Comparison of ENCODE assay signal across 8 mouse cellular contexts in the genomic region with DNA sequence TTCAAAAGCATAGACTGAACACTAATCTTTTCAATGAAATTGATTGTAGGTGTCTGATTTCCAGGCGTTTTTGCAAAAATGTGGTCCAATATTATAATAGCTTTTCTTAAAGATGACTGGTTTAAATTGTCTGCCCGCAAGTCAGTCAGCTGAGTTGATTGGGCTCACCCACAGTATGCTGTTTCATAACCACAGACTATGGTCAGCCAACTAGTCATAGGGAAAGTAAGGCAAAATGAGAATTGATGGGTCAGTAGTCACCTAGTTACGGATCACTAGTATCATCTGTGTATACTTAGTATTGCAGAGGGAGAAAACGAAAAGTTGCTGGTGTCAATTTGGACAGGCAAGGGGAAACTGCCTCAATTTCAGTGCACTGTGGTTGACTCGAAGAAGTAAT. TPM values are rescaled to one million over a fixed set of nuclear protein-coding genes. Genes with fewer than 3 reads are reported as not detected.
DNase-seq lines count a peak whose midpoint lies in the region; ATAC-seq and TF ChIP-seq lines count a peak whose summit lies in the region.

No protein-coding gene starts in this region.

- no peaks in the 10 kb centered on the region for H3K9me3 ChIP-seq in limb, embryonic 15.5 days
- H3K9me3 ChIP-seq in stomach, postnatal 0 days (ENCODE audit: control insufficient read depth, low read length), result no peaks in the 10 kb centered on the region

- H3K36me3 ChIP-seq in testis, adult 2 months (ENCODE audit: control insufficient read depth, insufficient read depth, low read length), result peaks cover 3% of the 10 kb centered on the region; the same call in 1 of the 2 replicates
- H3K36me3 ChIP-seq in limb, embryonic 15.5 days, result peaks cover 21% of the 10 kb centered on the region
- H3K36me3 ChIP-seq in stomach, postnatal 0 days (ENCODE audit: control insufficient read depth, insufficient read depth, low read length), result peaks cover 4% of the 10 kb centered on the region; the same call in 1 of the 2 replicates

- H3K9ac ChIP-seq in limb, embryonic 15.5 days, result 0 out of 2 replicates have a peak overlapping the region, but pooled peaks have one; percentile 71
- peak overlapping the region; percentile 92 for H3K9ac ChIP-seq in stomach, postnatal 0 days (ENCODE audit: low read length)

- intact Hi-C loops in left cerebral cortex, postnatal 25 days (cut with DNase I), result loop anchor here (2.0 kb wide), 2 partner anchors 55 to 259 kb away; a partner anchor contains a TSS

- TF ChIP-seq CTCF in testis, adult 2 months (IDR thresholded peaks at IDR 0.05; ENCODE audit: control insufficient read depth, insufficient read depth, insufficient replicate concordance, low read depth, low read length), result no peak
- TF ChIP-seq CTCF in stomach, postnatal 0 days (IDR thresholded peaks at IDR 0.05; ENCODE audit: low read depth), result no peak

- peaks cover 3% of the 10 kb centered on the region; the same call in 1 of the 2 replicates for H3K4me1 ChIP-seq in testis, adult 2 months (ENCODE audit: control insufficient read depth, insufficient read depth, low read length)
- H3K4me1 ChIP-seq in limb, embryonic 15.5 days, result peaks cover 17% of the 10 kb centered on the region
- H3K4me1 ChIP-seq in stomach, postnatal 0 days (replicated peaks; ENCODE audit: control insufficient read depth, insufficient read depth), result no peaks in the 10 kb centered on the region

- no peak for TF ChIP-seq POLR2A in testis, adult 2 months (IDR thresholded peaks at IDR 0.05; ENCODE audit: control insufficient read depth, low read depth, low read length)

- H3K27ac ChIP-seq in testis, adult 2 months (ENCODE audit: control insufficient read depth, insufficient read depth, low read depth, low read length), result peak overlapping the region; percentile 95
- H3K27ac ChIP-seq in limb, embryonic 15.5 days, result no peak overlapping the region; the same call in 1 of the 2 replicates
- 0 out of 2 replicates have a peak overlapping the region, but pooled peaks have one; percentile 18 for H3K27ac ChIP-seq in stomach, postnatal 0 days (replicated peaks)

- WGBS in limb, embryonic 15.5 days, result 67% methylated on average over 5 of the region's 5 CpGs
- 66% methylated on average over 5 of the region's 5 CpGs for WGBS in stomach, postnatal 0 days

- peak; percentile 11 for DNase-seq in embryo, embryonic 10 days (ENCODE audit: low spot score)
- no peak for DNase-seq in embryo, embryonic 9.5 days (ENCODE audit: extremely low spot score)
- DNase-seq in testis, postnatal 10 days (ENCODE audit: low spot score), result no peak
- no peak for DNase-seq in stomach, postnatal 0 days (ENCODE audit: low spot score)
- no peak for DNase-seq in left cerebral cortex, postnatal 25 days (ENCODE audit: low spot score in 2 of 2)

- peak overlapping the region; percentile 76 for H3K4me2 ChIP-seq in limb, embryonic 15.5 days
- H3K4me2 ChIP-seq in stomach, postnatal 0 days (replicated peaks; ENCODE audit: low read depth), result peak overlapping the region; percentile 82

- no peak for TF ChIP-seq EP300 in stomach, postnatal 0 days (optimal IDR thresholded peaks at IDR 0.05)

- no peak for ATAC-seq in limb, embryonic 15.5 days (ENCODE audit: insufficient number of reproducible peaks, low FRiP score, low TSS enrichment, low read depth)
- no peak for ATAC-seq in stomach, postnatal 0 days (ENCODE audit: low FRiP score, low TSS enrichment)
- no peak for ATAC-seq in granulocyte monocyte progenitor cell, adult 5-6 weeks (replicated peaks; ENCODE audit: poor library complexity, severe bottlenecking)

- H3K4me3 ChIP-seq in testis, adult 2 months (ENCODE audit: control insufficient read depth, low read depth, low read length), result peak overlapping the region; percentile 98; the same call in 1 of the 2 replicates
- H3K4me3 ChIP-seq in limb, embryonic 15.5 days, result peak overlapping the region; percentile 96
- H3K4me3 ChIP-seq in stomach, postnatal 0 days (ENCODE audit: low read depth, low read length), result peak overlapping the region; percentile 88; the same call in 1 of the 2 replicates

- no peaks in the 10 kb centered on the region for H3K27me3 ChIP-seq in testis, adult 2 months (ENCODE audit: control insufficient read depth, insufficient read depth, low read length)
- no peaks in the 10 kb centered on the region for H3K27me3 ChIP-seq in limb, embryonic 15.5 days
- no peaks in the 10 kb centered on the region for H3K27me3 ChIP-seq in stomach, postnatal 0 days (ENCODE audit: control insufficient read depth, insufficient read depth, low read length)

RNA-seq across cellular contexts. Expression of a gene that starts 1.2 kb away (rescaled TPM):
- polyA plus RNA-seq in testis, adult 2 months (2012; rRNA removed), result 19.9 and 26.8 TPM in 2 replicates
- 34.9 and 35.2 TPM in 2 replicates for polyA plus RNA-seq in limb, embryonic 15.5 days (2015; fragmentation: Nextera tagmentation; extraction: Ambion mirVana)
- 19.5 and 19.7 TPM in 2 replicates for polyA plus RNA-seq in stomach, postnatal 0 days (2015; fragmentation: Nextera tagmentation; extraction: Ambion mirVana)
- 10 to 100 TPM; 91.4 to 99.5 TPM for total RNA-seq in left cerebral cortex, postnatal 25 days (2021)
- 41.0 and 49.6 TPM in 2 replicates for total RNA-seq in granulocyte monocyte progenitor cell, adult 5-6 weeks (2014; fragmentation: Nextera tagmentation)
- 31.4 and 37.7 TPM in 2 replicates for total RNA-seq in granulocyte monocyte progenitor cell, adult 5-6 weeks (2017)

RNA-seq across cellular contexts. Expression of a gene that starts 23.8 kb away (rescaled TPM):
- polyA plus RNA-seq in testis, adult 2 months (2012; rRNA removed), result 190 and 233 TPM in 2 replicates
- 0.47 and 1.5 TPM in 2 replicates for polyA plus RNA-seq in limb, embryonic 15.5 days (2015; fragmentation: Nextera tagmentation; extraction: Ambion mirVana)
- 0.84 and 1.3 TPM in 2 replicates for polyA plus RNA-seq in stomach, postnatal 0 days (2015; fragmentation: Nextera tagmentation; extraction: Ambion mirVana)
- total RNA-seq in left cerebral cortex, postnatal 25 days (2021), result 1 to 10 TPM; 5.0 to 6.6 TPM
- not detected in 2 replicates for total RNA-seq in granulocyte monocyte progenitor cell, adult 5-6 weeks (2014; fragmentation: Nextera tagmentation)
- 0.72 TPM in 1 of 2 replicates, not detected in the other for total RNA-seq in granulocyte monocyte progenitor cell, adult 5-6 weeks (2017)

RNA-seq across cellular contexts. Expression of a gene that starts 27.6 kb away (rescaled TPM):
- polyA plus RNA-seq in testis, adult 2 months (2012; rRNA removed), result 29.3 and 30.2 TPM in 2 replicates
- polyA plus RNA-seq in limb, embryonic 15.5 days (2015; fragmentation: Nextera tagmentation; extraction: Ambion mirVana), result 5.7 and 8.2 TPM in 2 replicates
- 18.2 and 19.6 TPM in 2 replicates for polyA plus RNA-seq in stomach, postnatal 0 days (2015; fragmentation: Nextera tagmentation; extraction: Ambion mirVana)
- total RNA-seq in left cerebral cortex, postnatal 25 days (2021), result 10 to 100 TPM; 54.0 to 58.6 TPM
- total RNA-seq in granulocyte monocyte progenitor cell, adult 5-6 weeks (2014; fragmentation: Nextera tagmentation), result 8.8 and 9.9 TPM in 2 replicates
- 4.0 and 5.1 TPM in 2 replicates for total RNA-seq in granulocyte monocyte progenitor cell, adult 5-6 weeks (2017)

RNA-seq across cellular contexts. Expression of a gene that starts 56.4 kb away (rescaled TPM):
- 13.2 and 13.6 TPM in 2 replicates for polyA plus RNA-seq in testis, adult 2 months (2012; rRNA removed)
- polyA plus RNA-seq in limb, embryonic 15.5 days (2015; fragmentation: Nextera tagmentation; extraction: Ambion mirVana), result 73.8 and 85.0 TPM in 2 replicates
- 141 and 150 TPM in 2 replicates for polyA plus RNA-seq in stomach, postnatal 0 days (2015; fragmentation: Nextera tagmentation; extraction: Ambion mirVana)
- total RNA-seq in left cerebral cortex, postnatal 25 days (2021), result 10 to 100 TPM; 56.9 to 60.6 TPM
- 41.2 and 51.0 TPM in 2 replicates for total RNA-seq in granulocyte monocyte progenitor cell, adult 5-6 weeks (2014; fragmentation: Nextera tagmentation)
- total RNA-seq in granulocyte monocyte progenitor cell, adult 5-6 weeks (2017), result 20.5 and 27.8 TPM in 2 replicates

Comparison
In these comparisons a context has a peak if more than half of its experiments do, and no peak if none do; other contexts are left out.
1. RNA of a gene that starts 23.8 kb away (polyA plus RNA-seq): 190 to 233 TPM in testis, adult 2 months; 0.84 to 1.3 TPM in stomach, postnatal 0 days and 0.47 to 1.5 TPM in limb, embryonic 15.5 days; every median in the first group is over 10 times any median in the second.
2. Peak in every context shown above with its lines, with median percentiles within 50 percentile points of each other: H3K4me3 ChIP-seq.